Mouse (Mus musculus) kidney, postnatal 10 days (tissue): ENCODE data around the gene Uhrf1.
"Not testable (repeated sequence)": the region's sequence is repeated elsewhere in the genome, so short reads cannot be mapped to it uniquely, and the experiment has no call there.

Experiments
- DNase-seq: peaks from one replicate; pipeline ENCODE4 v3.0.0; 2021; ENCODE audit warnings: mixed read lengths

The Uhrf1 gene

GRCm38 (mm10) chr17:56303160-56303846 lies at the start of gene Uhrf1:
Gene Uhrf1, plus strand, starts transcription at chr17:56303321.
- DNase-seq = peak; percentile 91

- no peak for DNase-seq
Observed at GRCm38 (mm10) chr17:56254695-56255094, 48.4 kb upstream of the Uhrf1 start.

DNA sequence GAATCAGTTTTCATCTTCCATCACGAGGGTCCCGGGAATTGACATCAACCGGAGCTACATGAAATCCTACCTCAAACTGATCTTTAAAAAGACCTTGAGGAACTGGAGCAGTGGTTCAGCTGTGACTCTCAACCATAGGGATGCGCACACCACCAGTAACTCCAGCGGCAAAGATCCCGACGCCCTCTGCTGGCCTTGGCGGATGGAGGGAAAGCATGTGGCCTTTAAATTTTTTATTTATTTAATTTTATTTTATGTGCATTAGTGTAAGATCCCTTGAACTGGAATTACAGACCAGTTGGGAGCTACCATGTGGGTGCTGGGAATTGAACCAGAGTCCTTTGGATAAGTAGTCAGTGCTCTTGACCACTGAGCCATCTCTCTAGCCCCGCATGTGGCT lies 47.7 kb upstream of the Uhrf1 start:
- DNase-seq = peak; percentile 68

DNA sequence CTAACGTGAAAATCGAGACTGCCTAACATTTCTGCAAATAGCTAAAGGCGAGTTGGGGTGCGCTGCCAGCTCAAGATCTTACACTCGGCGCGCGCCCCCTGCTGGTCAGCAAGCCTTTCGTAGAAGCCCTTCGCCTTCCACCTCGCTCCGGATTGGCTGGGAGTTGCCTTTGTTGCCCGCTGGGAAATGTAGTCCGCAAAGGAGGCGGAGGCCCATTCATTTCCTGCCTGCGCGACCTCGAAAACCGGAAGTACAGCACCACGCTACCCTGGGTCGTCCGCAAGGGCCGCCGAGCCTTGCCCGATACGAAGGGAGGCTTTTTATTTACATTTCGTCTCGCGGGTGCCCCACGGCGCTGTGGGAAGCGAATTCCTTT lies 47.3 kb upstream of the Uhrf1 start:
- peak; percentile 100 for DNase-seq

- peak; percentile 93 for DNase-seq
Observed at GRCm38 (mm10) chr17:56256239-56256881, 46.8 kb upstream of the Uhrf1 start, which contains the start of gene Fem1a. Gene Fem1a, plus strand, starts transcription at chr17:56256810.

DNA sequence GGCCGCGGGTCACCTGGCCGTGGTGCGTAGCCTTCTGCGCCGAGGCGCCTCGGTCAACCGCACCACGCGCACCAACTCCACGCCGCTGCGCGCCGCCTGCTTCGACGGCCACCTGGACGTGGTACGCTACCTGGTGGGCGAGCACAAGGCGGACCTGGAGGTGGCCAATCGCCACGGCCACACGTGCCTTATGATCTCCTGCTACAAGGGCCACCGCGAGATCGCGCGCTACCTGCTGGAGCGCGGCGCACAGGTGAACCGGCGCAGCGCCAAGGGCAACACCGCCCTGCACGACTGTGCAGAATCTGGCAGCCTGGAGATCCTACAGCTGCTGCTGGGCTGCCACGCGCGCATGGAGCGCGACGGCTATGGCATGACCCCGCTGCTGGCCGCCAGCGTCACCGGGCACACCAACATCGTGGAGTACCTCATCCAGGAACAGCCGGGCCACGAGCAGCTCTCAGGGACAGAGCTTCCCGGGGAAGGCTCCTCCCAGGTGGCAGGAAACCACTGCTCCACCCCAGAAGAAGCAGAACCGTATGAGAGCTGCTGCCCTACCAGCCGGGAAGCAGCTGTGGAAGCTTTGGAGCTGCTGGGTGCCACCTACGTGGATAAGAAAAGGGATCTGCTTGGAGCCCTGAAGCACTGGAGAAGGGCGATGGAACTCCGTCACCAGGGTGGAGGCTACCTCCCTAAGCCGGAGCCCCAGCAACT lies 45.8 kb upstream of the Uhrf1 start:
- DNase-seq = peak; percentile 52

DNA sequence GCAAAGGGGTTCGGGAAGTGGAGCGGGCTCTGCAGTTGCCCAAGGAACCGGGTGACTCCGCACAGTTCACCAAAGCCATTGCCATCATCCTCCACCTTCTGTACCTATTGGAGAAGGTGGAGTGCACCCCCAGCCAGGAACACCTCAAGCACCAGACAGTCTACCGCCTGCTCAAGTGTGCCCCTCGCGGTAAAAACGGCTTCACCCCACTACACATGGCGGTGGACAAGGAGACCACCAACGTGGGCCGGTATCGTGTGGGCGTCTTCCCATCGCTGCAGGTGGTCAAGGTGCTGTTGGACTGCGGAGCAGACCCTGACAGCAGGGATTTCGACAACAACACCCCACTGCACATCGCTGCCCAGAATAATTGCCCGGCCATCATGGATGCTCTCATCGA lies 44.9 kb upstream of the Uhrf1 start:
- DNase-seq = peak; percentile 21

- not testable (repeated sequence) for DNase-seq
Observed at GRCm38 (mm10) chr17:56258812-56259211, 44.3 kb upstream of the Uhrf1 start.

DNA sequence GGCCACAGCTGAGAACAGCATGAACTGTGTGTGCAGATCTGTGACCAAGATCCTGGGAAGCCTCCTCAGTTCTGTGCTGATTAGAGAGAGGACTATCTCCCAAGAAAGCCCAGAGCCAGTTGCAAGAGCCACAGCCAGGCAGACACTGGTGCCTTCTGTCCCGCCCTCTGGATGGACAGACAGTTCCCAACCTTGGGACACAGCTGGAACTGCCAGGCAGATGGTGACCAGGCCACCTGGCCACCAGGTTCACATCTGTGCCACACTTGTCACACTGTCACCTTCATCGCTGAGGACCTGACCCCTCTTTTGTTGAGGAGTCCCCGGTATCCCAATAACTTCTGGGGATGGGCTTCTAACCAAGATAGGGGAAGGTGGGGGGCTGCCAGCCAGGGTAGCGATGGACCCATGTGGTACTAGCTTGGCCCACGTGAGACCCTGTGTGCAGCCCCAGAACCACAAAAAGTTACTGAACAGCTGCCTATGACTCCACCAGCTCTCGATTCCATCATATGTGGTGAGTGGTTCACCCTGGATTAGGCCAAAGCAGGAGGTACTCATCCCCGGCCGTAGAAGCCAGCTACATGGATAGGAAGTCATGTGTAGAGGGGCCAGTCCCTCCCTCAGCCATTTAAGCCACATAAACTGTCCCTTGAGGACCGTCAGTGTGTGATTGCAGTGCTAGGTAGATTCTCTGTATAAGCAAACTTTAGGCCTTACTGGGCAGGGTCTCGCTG lies 43.7 kb upstream of the Uhrf1 start:
- DNase-seq = peak; percentile 10

DNA sequence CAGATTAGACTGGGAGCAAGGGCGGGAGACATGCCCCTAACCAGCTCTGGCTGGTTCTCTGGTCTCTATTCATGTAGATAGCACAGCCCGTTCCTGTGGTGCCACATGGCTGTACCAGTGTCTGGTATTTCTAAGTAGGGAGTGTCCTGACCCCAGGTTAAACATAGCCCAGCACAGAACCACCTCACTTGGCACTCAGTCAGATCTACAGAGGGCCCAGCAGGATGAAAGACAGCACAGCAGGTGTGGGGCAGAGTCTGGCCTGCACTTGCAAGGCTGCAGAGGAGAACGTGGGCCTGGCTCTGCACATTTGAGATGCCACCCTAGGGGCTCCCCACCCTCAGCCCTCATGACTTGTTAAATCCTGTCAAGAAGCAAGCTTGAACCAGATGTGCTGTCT lies 42.0 kb upstream of the Uhrf1 start:
- peak; percentile 32 for DNase-seq

DNA sequence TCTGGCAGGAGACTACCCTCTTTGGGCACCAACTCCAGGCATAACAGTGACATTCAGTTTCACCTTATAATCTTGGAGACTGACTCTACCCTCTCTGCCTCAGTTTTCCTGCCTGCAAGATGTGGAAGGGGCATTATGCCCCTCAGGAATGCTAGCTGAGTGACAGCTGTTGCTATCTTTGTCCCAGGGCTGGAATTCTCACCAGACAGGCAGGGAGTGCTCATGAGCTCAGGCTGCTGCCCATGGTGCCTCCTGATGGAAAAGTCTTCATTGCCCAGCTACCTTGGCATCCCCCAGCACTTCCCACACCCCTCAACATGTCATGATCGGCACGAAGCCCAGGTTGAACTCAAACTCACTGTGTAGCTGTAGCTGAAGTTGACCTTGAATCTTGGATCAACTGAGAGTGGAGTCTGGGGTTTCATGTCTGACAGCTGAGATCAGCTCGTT lies 40.5 kb upstream of the Uhrf1 start:
- DNase-seq = no peak

- peak; percentile 88 for DNase-seq
Observed at GRCm38 (mm10) chr17:56264020-56264419, 39.1 kb upstream of the Uhrf1 start.

DNA sequence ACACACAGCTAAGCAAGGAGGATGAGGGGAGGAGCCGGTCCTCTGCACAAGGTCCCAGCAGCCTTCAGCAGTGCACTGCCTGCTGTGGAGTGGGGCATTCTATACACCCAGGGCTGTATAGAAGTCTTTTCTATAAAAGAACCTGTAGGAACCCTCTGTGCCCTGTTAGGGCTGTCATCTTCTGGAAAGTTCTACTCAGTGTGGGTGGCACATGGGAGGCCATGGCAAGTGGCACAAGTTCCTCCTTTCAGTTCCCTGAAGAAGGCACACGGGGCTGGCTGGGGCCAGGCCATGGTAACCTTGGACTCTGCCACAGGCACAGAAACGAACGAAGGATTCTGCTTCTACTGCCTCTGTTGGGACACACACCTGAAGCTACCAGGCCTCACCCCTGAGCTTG lies 38.1 kb upstream of the Uhrf1 start:
- peak; percentile 15 for DNase-seq

DNA sequence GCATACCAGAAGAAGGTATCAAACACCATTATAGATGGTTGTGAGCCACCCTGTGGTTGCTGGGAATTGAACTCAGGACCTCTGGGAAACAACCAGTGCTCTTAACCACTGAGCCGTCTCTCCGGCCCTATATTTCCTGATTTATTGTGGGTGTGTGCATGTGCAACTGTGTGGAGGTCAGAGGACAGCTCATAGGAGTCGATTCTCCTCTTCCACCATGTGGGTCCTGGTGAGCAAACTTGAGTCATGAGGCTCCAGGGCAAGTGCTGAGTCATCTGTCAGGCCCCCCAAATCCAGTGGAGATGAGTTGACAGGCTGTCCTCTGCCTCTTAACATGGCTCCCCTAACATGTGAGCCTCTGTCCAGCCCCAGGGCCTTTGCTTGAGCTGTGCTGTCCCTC lies 37.3 kb upstream of the Uhrf1 start:
- peak; percentile 8 for DNase-seq

- DNase-seq = peak; percentile 13
Observed at GRCm38 (mm10) chr17:56266271-56266670, 36.9 kb upstream of the Uhrf1 start.

GRCm38 (mm10) chr17:56269153-56269630 lies 33.9 kb upstream of the Uhrf1 start:
- peak; percentile 77 for DNase-seq

DNA sequence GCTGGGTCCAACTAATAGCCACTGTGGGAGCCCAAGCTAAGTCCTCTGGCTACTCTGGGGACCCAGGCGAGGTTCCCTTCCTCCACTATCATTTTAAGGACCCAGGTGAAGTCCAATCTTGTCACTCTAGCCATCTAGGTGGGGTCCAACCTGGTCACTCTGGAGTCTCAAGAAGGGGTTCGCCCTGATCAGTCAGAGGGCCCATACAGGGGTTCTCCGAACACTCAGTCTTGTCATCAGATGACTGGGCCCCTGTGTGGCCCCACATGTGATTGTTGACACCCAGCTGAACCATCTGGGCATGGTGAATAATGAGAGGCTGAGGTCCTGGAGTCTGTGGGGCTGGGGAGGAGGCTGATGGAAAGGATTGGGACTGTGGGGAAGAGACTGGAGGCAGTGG lies 33.4 kb upstream of the Uhrf1 start:
- peak; percentile 10 for DNase-seq

GRCm38 (mm10) chr17:56271609-56272253 lies 31.4 kb upstream of the Uhrf1 start:
- DNase-seq = peak; percentile 30

- peak; percentile 71 for DNase-seq
Observed at GRCm38 (mm10) chr17:56272644-56273043, 30.5 kb upstream of the Uhrf1 start.

- peak; percentile 12 for DNase-seq
Observed at GRCm38 (mm10) chr17:56273482-56273881, 29.6 kb upstream of the Uhrf1 start.

GRCm38 (mm10) chr17:56273986-56274385 lies 29.1 kb upstream of the Uhrf1 start:
- no peak for DNase-seq

- peak; percentile 68 for DNase-seq
Observed at GRCm38 (mm10) chr17:56275842-56276480, 27.2 kb upstream of the Uhrf1 start.
